Mouse (Mus musculus): ENCODE measurements at regions not wholly inside any gene's neighbourhood (a gene's known extent, or its start where the extent isn't known, plus 50 kb on each side); places are given as distances from the start of the nearest gene placed in this dataset.
A peak's percentile ranks its signal among the peaks of the same experiment; 100 is the strongest.

DNA sequence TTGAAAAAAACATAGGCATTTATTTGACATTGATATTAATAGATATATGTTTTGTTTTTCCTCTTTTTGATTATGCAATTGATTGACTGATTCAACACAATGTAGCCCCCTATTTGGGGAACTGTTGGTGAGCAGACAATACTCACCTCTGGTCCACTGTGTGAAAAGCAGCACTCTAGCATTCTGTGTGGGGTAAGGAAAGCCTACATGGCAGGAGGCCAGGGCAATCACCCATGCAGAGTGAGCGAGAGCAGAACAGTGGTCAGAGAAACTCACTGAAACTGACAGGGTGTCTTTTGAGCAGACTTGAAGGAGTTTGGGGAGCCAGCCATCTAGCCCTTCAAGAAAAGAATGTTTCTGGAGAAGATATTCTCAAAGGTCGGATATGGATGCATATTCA is 73.2 kb upstream of the Azi2 start:
- peak; percentile 10 for DNase-seq (ENCODE audit: low spot score)

- peak; percentile 51 for DNase-seq (ENCODE audit: low spot score)
Observed at GRCm38 (mm10) chr9:117966326-117966989, 73.8 kb upstream of the Azi2 start.

DNA sequence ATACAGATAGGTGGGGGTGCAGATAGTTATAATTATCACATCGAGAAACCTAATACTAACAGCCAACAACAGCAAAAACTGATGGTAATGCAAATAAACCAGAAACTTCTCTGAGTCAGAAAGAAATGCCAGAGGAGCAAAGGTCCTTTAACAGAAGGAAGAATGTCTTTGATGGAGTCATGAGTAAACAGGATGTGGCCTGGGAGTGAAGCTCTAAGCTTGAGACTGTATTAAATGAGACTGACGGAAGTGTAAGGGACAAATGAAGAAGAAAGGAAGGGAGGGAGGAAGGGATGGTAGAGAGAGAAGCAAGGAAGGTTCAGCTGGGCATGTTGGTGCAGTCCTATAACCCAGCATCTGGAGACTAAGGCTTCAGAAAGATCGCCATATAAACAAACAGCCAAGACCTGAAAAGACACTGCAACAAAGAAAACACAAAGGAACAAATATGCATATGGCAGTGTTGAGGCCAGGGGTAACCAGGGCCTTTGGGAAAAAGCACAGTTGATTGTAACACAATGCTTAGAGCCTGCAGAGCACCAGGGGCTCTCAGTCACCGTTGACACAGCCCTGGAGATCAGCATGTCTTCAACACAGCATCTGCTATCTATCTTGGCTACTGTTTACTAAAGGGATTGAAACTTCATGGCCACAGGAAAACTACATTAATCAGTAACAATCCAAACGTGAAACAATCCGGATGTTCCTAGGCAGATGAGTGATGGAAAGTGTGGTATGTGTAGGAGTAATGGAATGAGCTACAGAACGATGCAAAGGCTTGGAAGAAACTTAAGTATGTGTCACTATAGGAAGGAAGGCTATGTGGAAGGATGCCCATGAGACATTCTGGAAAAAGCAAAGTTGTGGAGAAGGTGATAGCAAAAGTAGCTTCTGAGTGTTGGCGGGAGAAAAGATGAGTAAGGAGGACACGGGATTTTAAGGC is 77.9 kb upstream of the Azi2 start:
- no peak for DNase-seq (ENCODE audit: low spot score)

DNA sequence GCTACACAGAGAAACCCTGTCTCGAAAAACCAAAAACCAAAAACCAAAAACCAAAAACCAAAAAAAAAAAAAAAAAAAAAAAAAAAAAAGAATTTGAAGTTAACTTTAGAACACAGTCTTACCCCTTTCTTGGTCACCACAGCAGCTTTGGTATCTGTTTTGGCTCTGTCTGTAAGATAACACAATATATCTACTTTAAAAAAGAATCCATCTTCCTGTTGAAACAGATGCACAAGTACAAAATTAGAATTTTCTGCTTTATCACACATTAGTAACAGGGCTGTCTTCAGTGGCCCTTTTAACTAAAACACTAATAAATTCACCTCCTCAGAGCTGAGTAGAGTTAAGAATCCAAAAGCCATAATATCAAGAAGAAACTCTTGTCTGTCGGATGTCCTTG is 80.5 kb upstream of the Azi2 start:
- DNase-seq (ENCODE audit: low spot score), result no peak

DNA sequence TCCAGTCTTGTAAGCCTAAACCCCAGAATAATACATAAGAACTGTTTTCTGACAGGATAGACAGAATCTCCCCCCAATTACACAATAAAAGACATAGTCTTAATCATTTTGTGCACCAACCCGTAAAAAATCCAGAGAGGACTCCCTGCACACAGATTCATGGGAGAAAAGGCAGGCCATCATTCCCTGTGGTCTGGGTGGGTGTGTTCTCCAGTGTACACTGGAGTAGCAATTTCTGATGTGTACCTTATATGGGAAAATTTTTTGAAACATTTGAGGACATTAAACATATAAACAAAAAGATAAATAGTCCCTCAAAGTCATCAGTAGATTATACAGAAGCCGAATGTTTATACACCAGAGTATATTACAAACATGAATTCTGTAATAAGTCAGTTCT is 83.1 kb upstream of the Azi2 start:
- DNase-seq (ENCODE audit: low spot score), result no peak

DNA sequence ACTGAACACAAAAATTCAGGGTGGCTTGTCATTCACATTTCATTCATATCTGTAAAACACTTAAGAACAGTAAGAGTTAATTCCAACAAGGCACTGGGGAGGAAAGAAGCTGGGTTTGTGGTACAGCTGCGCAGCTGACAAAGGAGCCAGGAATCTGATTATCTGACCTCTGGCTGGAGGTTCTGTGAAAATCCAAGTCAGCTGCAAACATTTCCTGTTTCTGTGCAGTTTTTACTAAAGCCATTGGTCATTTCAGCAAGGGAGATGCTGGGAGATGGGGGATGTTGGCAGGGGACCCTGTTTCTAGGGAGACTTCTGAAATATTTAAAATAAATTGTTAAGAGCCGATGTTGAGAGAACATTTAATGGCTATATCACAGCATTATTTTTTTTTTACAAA is 83.6 kb upstream of the Azi2 start:
- DNase-seq (ENCODE audit: low spot score), result no peak

DNA sequence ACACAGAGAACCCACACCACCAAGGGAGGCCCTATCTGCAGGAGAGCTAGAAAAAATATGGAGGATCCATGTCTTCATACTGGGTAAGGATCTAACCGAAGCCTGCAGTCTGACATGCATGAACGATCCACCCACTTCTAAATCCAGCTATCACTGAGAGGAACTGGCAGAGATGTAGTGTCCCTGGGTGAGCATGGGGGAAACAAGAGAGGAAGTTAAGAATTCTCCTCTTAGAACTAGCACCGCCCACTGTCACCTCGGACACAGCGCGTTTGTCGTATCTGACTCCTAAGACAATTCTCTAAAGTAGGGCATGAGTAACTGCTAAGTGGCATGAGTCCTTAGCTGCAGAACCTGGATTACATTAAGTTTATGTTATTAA is 112.8 kb upstream of the Azi2 start:
- DNase-seq (ENCODE audit: low spot score), result no peak

DNA sequence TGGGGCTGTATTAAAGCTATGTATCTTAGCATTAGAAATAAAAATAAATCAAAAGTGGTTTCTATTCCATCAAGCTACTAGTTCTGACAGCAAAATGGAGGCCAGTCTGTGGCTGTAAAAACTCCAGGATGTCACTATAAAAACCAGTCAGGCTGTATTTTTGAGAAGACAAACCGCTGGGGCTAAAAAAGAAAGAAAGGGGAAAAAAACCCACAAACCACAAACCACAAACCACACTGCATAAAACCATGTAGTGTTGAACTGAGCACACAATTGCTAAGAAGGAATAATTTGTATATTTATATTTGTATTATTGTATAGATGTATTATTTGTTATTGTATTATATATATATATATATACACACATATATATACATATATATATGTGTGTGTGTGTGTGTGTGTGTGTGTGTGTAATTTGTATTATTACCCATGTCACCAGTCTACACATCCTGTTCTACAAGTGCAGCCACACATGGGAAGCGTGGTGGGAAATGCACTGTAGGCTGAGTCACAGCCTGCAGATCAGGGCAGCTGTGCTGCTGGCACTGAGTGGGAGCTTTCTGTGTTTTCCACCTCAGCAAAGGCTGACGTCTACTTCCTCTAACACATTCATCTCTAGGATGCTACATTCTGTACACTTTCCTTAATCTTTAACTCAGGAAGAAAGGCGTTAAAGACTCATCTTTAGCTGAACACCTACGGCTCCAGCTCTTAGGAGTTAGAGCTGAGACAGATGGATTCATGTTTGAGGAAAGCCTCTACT is 113.4 kb upstream of the Azi2 start:
- no peak for DNase-seq (ENCODE audit: low spot score)

- no peak for DNase-seq (ENCODE audit: low spot score)
Observed at GRCm38 (mm10) chr9:117922992-117923391, 117.3 kb upstream of the Azi2 start.

- DNase-seq (ENCODE audit: low spot score), result peak; percentile 34
Observed at GRCm38 (mm10) chr9:117907895-117908424, 132.3 kb upstream of the Azi2 start.

- no peak for DNase-seq (ENCODE audit: low spot score)
Observed at GRCm38 (mm10) chr9:117905045-117905747, 135.1 kb upstream of the Azi2 start.

GRCm38 (mm10) chr9:117904621-117905020 is 135.7 kb upstream of the Azi2 start:
- no peak for DNase-seq (ENCODE audit: low spot score)

DNA sequence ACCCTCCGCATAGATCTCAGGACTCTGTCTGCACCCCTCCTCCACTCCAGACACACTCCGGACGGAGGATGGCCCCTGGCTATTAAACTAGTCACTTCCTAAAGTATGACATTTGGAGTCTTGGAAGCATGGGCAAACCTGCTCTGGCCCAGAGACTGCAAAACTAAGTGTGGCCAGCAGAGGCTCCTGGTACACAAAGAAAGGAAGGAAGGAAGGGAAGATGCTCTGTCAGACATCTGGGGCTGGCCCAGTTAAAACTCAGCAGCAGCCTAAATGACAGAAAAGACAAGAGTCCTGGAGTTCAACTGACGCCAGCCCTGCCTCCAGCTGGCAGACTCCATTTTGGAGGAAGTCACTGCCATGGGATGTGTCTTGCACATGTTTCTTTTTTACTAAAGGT is 137.3 kb upstream of the Azi2 start:
- peak; percentile 46 for DNase-seq (ENCODE audit: low spot score)

GRCm38 (mm10) chr9:117902239-117902939 is 137.9 kb upstream of the Azi2 start:
- DNase-seq (ENCODE audit: low spot score), result no peak

DNA sequence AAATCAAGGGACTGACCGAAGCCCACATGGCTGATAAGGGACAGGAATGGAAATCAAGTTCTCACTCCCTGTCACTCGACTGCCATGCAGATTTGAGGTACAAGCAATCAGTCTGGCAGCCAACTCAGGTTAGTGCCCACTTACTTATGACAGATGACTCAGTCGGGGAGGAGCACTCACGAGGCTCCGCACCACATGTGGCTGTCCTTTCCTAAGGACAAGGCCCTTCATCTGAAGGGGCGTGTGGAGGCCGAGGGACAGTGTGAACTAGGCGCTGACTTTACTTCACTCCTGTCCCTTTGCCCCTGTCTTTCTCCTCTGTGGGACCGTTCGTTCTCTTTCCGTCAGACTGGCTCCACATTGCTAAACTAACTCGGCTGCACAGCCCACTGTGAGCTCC is 139.7 kb upstream of the Azi2 start:
- DNase-seq (ENCODE audit: low spot score), result no peak

- no peak for DNase-seq (ENCODE audit: low spot score)
Observed at GRCm38 (mm10) chr9:117896517-117896916, 143.8 kb upstream of the Azi2 start.

DNA sequence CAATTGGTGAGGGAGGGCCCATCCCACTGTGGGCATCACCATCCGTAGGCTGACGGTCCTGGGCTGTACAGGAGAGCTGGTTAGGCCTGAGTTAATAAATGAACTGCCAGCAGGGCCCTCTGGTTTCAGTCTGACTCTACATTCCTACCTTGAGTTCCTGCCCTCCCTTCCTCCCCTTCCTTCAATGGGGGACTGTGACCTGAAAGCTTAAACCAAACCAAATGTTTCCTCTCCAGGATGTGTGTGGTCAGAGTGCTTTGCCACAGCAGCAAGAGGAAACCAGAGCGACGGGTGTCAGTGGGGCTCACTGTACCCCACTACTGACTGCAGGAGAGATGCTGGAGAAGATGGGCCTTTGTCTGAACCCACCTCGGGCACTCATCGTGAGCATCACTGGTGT is 147.7 kb upstream of the Azi2 start:
- DNase-seq (ENCODE audit: low spot score), result no peak

DNA sequence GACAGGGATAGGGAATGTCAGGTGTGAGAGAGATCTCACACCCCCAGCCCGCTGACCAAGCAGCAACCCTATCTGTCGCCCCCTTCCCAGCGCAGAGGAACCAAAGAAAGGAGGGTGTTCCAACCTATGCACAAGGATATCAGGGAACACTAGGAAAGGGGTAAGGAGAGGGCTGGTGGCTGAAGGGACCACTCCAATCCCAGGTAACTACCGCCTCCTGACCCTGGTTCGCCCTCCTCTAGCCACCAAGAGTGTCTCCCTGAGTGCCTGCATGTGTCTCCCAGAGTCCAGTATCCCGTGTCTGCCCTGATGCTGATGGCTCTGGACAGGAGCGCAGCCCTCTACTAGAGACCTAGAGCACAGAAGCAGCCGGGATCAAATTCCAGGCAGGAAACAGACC is 167.1 kb upstream of the Azi2 start:
- DNase-seq (ENCODE audit: low spot score), result no peak

DNA sequence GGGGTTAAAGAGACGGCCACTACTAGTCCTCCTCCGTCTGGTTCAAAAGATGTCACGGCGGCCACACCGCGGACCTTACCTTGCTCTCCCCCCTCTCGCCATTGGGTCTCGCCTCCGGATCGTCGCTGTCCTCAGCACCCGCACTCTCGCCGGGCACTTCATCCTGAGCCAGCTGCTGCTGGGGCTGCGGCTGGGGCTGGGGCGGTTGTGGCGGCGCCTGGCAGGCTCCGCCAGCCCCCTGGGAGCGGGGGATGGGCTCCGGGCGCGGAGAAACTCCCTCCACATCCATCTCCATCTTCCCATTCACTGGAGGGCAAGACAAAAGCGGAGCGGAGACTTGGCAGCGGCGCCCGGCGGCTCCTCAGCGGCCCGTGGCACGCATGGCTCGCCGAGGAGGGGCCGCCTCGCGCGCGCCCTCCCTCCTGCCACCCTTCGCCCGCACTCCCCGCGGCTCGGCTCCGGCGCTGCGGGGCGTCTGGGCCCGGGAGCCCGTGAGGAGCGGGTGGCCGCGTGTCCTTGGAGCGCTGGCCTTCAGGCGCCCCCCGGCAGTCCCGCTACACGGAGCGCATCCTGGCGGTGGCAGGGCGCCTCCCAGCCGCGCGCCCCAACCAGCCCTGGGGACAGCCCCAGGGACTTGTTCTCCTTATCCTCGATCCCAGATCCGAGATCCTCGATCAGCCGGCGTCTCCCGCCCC is 167.8 kb upstream of the Azi2 start:
- DNase-seq (ENCODE audit: low spot score), result no peak

DNA sequence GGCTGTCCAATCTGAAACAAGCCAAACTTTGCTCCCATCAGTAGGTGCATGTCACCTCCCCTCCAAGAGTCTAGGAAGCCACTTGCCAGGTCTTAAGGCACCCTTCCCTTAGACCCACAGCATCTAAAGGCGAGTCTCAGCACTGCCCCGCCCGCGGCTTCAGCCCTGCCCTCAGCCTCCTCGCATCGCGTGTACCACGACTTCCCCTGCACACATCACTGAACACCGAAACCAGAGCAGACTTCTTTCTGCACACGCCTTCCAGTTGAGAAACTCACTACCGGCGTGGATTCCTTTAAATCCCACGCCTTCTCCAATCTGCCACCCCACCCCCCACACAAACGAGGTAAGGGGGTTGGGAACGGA is 168.3 kb upstream of the Azi2 start:
- DNase-seq (ENCODE audit: low spot score), result no peak

DNA sequence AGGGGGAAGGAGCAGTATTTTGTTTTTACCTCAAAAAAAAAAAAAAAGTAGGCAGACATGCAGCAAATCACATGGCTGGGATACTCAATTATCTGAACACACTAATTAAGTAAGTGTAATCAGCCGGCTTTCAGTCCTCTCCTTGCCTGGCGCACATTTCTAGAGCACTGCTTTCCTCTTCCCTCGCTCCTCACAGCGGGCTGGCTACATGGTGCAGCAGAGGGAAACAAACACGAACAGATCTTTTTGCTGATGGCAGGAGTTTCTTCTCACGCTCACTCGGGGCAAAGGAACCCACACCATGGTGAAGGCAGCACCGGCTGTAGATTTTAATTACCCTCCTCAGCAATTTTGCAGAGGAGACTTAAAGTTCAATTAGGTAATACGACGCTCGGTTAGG is 169.7 kb upstream of the Azi2 start:
- no peak for DNase-seq (ENCODE audit: low spot score)
